Mouse (Mus musculus) layer of hippocampus, postnatal 14 days (tissue): ENCODE measurements around the gene Tmem267. TPM values are rescaled to one million over a fixed set of nuclear protein-coding genes. Genes with fewer than 3 reads are reported as not detected.
"Not testable (repeated sequence)": the region's sequence is repeated elsewhere in the genome, so short reads cannot be mapped to it uniquely, and the experiment has no call there.

Experiments
- DNase-seq, 2 experiments: peaks; one replicate each; pipeline ENCODE4 v3.0.0; 2021 to 2022; ENCODE audit warnings: low spot score in 2 of 2, mixed read lengths in 1 of 2
- total RNA-seq, 2 experiments: library from RNA; stranded (reverse); gene quantifications; 2 replicates each; pipeline ENCODE4 v1.2.3; 2021

The Tmem267 gene
- total RNA-seq, 2 experiments from 2014 or later, result 26.0 to 37.4 TPM

DNA sequence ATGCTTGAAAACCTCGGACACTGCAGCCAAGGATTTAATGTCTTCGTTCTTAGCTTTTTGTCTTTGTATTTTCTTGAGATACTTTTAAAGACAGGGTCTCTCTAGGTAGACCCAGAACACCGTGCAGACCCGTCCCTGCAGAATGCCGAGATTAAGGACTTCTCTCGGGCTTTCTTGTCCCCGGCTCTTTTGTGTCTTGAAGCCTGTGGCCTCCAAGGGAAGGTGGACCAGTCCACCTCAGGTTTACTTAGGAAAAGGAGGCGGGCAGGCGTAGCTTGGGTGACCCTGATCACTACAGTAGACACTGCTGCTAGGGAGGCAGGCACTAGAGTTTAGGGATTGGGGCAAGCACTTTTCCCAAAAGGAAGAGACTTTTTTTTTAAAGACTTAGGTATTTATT is 116.5 kb downstream of the Tmem267 start:
- not testable (repeated sequence) for DNase-seq

DNA sequence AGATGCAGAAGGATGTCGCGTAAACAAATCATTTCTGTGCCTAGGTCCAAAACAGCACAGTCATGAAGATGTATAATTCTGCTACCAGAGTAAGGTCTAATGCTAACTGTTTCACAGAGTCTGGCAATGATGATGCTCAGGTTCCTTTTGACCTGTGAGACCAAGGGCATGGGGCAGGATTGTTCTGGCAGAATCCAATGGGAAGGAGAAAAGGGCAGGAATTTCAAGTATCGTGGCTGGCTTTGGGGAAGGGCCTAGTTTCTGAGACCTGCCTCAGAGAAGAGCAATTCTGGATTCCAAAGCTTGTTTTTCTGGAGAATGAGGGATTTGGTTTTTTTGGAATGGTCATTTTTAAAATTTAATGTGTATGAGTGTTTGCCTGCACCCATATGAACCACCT is 131.0 kb downstream of the Tmem267 start:
- no peak for DNase-seq

DNA sequence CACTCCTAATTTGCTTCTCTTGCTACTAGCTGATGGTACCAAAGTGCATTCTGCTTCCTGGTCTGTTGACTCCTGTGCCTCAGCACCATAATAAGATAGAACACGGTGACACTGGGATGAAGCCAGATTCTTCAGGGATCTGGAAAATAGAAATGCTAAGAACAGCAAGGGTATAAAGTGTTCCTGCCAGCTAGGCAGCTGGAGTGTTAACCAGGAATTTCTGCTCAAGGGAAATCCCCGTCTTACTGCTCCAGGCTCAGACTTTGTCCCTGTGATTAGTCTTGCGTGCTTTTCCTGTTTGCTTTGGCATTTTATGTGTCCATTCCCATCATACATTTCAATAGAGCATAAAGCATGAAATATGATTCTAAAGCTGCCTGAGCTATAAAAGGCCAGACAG is 131.9 kb downstream of the Tmem267 start:
- peak in 1 of 2 experiments; percentile 25 for DNase-seq

- no peak for DNase-seq
Measured at GRCm38 (mm10) chr13:119623634-119624033, 135.8 kb downstream of the Tmem267 start, which contains the start of gene Ccl28. Ccl28 (plus strand) TSS chr13:119623819.

GRCm38 (mm10) chr13:119625952-119626351 is 138.1 kb downstream of the Tmem267 start:
- not testable (repeated sequence) for DNase-seq

DNA sequence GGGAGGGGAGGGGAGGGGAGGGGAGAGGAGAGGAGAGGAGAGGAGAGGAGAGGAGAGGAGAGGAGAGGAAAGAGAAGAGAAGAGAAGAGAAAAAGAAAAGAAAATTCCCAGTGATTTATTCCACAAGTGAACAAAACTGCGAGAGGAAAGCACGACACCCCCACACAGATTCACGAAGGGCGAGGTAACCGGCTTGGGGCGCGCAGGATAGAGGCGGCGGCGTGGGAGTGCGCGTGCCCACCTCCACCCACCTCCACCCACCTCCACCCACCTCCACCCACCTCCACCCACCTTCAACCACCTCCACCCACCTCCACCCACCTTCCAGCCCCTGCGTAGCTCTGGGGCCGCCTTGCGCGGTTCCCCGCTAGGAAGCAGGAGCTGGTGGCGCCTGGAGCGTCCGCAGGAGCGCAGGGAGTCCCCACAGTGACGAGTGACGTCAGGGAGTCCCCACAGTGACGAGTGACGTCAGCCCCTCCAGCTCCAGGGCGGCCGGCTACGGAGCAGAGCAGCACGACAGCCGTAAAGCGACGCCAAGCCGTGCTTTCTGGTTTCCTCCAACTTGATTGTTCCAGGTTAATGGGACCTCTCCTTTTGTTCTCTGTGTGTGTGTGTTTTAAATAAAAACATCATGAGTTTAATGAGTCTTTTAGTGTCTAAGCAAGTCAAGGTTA is 143.8 kb downstream of the Tmem267 start:
- peak; percentile 80 to 83 for DNase-seq

GRCm38 (mm10) chr13:119632156-119632548 is 144.3 kb downstream of the Tmem267 start:
- no peak for DNase-seq

- DNase-seq, result no peak
Measured at GRCm38 (mm10) chr13:119635496-119635895, 147.7 kb downstream of the Tmem267 start.

GRCm38 (mm10) chr13:119637837-119638236 is 150.0 kb downstream of the Tmem267 start:
- no peak for DNase-seq

GRCm38 (mm10) chr13:119638449-119638848 is 150.6 kb downstream of the Tmem267 start:
- DNase-seq, result no peak

DNA sequence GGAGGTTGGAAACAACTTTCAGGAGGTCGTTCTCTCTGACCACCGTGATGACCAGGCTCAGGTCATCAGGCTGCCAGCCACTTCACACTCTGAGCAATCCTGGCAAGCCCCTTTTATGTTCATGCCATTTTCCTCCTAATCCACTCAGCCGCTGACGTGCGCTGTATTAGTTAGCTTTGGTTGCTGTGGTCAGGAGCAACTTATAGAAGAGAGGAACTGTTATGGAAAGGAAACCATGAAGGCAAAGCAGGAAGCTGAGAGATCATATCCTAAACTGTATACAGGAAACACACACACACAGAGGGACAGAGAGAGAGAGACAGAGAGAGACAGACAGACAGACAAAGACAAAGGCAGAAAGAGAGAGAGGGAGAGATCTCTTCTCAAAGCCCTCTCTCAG is 151.5 kb downstream of the Tmem267 start:
- DNase-seq, result no peak

DNA sequence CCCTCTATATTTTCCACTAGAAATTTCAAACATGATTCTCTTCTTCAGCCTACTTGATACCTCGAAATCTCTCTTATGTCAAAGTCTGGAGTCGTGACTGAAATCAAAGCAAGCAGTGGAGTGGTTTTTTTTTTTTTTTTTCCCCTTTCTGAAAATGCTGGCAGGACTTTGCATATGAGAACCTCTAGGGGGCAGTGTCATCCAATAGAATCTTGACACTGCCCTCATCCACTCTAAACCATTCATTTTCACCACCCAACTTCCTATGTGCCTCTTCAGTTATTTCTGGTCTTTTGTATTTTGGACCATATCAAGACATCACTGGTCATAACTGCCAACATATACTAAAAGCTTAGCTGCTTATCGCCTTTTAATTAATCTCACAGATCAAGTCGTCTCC is 152.7 kb downstream of the Tmem267 start:
- DNase-seq, result peak in 1 of 2 experiments; percentile 34

GRCm38 (mm10) chr13:119641145-119641544 is 153.3 kb downstream of the Tmem267 start:
- no peak for DNase-seq

- no peak for DNase-seq
Measured at GRCm38 (mm10) chr13:119644769-119645168, 156.9 kb downstream of the Tmem267 start.

- no peak for DNase-seq
Measured at GRCm38 (mm10) chr13:119646511-119646910, 158.7 kb downstream of the Tmem267 start.

- DNase-seq, result peak in 1 of 2 experiments; percentile 28
Measured at GRCm38 (mm10) chr13:119648891-119649698, 161.3 kb downstream of the Tmem267 start.

DNA sequence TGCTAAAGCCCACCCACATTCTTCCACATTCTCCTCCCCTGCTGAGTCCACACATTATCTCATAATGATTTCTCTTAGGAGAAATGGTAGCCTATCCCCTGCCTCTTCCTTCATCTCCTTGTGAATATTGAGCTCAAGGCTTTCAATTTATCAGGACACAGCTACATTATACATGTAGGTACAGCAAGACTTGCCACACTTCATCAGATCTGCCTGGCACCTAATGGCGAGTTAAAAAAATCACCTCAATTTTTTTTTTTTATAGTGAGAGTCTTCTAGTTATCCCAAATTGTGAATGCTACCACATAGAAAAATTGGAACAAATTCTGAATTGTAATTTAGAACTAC is 161.8 kb downstream of the Tmem267 start:
- no peak for DNase-seq

DNA sequence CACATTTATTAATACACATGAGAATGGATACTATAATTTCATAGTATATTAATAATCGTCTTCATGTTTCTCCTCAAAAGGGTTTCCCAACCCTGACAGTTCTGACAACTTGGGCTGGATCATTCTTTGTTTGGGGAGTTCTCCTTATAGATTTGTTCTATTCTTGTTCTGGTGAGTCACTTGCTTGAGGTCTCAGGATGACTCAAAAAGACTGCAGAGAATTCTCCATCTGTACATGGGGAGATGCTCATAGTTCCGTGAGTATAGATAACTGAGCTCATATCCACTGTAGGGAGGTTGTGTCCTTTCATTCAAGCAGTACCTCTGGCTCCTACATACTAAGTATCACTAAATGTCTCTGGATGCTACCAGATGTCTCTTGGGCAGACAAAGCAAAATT is 166.9 kb downstream of the Tmem267 start:
- no peak for DNase-seq

DNA sequence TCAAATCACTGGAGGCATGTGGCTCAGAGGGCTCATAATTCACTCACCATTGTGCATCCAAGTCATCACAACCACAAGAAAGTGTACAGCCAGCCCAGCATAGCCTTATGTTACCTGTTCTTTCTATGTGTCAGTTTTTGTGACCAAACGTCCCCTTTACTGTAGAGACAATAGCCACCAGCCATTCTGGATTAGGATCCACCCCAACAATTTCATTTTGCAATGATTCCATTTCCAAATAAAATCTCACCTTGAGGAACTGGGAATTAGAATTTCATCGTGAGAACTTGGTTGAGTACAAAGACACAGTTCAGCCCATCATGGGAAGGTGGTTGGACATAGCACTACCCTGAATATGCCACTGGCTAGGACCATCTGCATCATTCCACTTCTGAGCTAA is 168.4 kb downstream of the Tmem267 start:
- no peak for DNase-seq

GRCm38 (mm10) chr13:119656846-119657416 is 169.1 kb downstream of the Tmem267 start:
- no peak for DNase-seq
